Mouse (Mus musculus): ENCODE measurements around the gene Klc1. TPM values are rescaled to one million over a fixed set of nuclear protein-coding genes. Genes with fewer than 3 reads are reported as not detected.
A peak's percentile ranks its signal among the peaks of the same experiment; 100 is the strongest.

Klc1 gene
- polyA plus RNA-seq, 1 experiment from 2014 or later: 137 TPM

- H3K27me3 ChIP-seq (ENCODE audit: poor library complexity, severe bottlenecking): no peaks in the 10 kb centered on the region
- H3K36me3 ChIP-seq (replicated peaks): no peaks in the 10 kb centered on the region
Measured at GRCm38 (mm10) chr12:111750739-111751138, 7.9 kb upstream of the Klc1 start.

DNA sequence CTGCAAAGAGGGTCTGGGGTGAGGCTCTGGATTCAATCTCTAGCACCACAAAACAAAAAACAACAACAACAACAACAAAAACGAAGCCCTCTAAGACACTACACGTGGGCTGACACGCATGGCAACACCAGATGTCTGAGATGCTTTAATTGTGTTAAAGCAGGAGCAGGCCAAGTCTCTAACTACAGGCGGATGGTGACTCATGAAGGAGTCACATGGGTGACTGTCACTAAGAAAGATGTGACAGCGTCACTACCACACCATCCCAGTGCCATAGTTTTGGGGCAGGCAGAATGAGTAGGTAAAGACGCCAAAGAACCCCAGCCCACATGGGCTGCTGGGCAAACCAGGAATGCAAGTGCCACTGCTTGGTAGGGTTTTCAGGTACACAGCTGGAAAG is 6.2 kb upstream of the Klc1 start:
- H3K9me3 ChIP-seq: no peaks in the 10 kb centered on the region
- no peaks in the 10 kb centered on the region for H3K27me3 ChIP-seq (ENCODE audit: poor library complexity, severe bottlenecking)
- WGBS: 92% methylated on average over 6 of the region's 6 CpGs
- no peak for DNase-seq (ENCODE audit: extremely low spot score, low spot score)
- peaks cover 4% of the 10 kb centered on the region for H3K4me1 ChIP-seq
- no peaks in the 10 kb centered on the region for H3K36me3 ChIP-seq (replicated peaks)
- no peak overlapping the region for H3K4me3 ChIP-seq
- no peak overlapping the region for H3K27ac ChIP-seq

More at GRCm38 (mm10) chr12:111750739-111751138, 7.9 kb upstream of the Klc1 start:
- 96% methylated on average over 3 of the region's 3 CpGs for WGBS
- Histone ChIP-seq H3K4me1 (peaks cover 6% of the 10 kb centered on the region), H3K27ac (no peak overlapping the region), H3K4me3 (no peak overlapping the region), H3K9me3 (no peaks in the 10 kb centered on the region)
- DNase-seq (ENCODE audit: extremely low spot score, low spot score): no peak

GRCm38 (mm10) chr12:111753347-111753746 is 5.3 kb upstream of the Klc1 start:
- peaks cover 13% of the 10 kb centered on the region for H3K4me1 ChIP-seq
- H3K36me3 ChIP-seq (replicated peaks): no peaks in the 10 kb centered on the region
- 69% methylated on average over 9 of the region's 9 CpGs for WGBS
- H3K27me3 ChIP-seq (ENCODE audit: poor library complexity, severe bottlenecking): no peaks in the 10 kb centered on the region
- no peak for DNase-seq (ENCODE audit: extremely low spot score, low spot score)
- no peak overlapping the region for H3K27ac ChIP-seq
- no peak overlapping the region for H3K4me3 ChIP-seq
- no peaks in the 10 kb centered on the region for H3K9me3 ChIP-seq

DNA sequence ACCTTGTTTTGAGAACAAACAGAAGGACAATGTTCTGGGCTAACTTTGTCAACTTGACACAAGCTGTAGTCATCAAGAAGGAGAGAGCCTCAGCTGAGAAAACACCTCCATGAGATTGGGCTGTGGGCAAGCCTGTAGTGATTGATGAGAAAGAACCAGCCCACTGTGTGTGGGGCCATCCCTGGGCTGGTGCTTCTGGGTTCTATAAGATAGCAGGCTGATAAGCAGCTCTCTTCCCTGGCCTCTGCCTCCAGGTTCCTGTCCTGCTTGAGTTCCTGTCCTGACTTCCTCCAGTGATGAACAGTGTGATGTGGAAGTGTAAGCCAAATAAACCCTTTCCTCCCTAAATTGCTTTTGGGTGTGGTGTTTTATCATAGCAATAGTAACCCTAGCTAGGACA is 3.9 kb upstream of the Klc1 start:
- peaks cover 27% of the 10 kb centered on the region for H3K4me1 ChIP-seq
- no peaks in the 10 kb centered on the region for H3K36me3 ChIP-seq (replicated peaks)
- no peak for DNase-seq (ENCODE audit: extremely low spot score, low spot score)
- no peak overlapping the region for H3K4me3 ChIP-seq
- H3K27ac ChIP-seq: no peak overlapping the region
- H3K27me3 ChIP-seq (ENCODE audit: poor library complexity, severe bottlenecking): no peaks in the 10 kb centered on the region
- H3K9me3 ChIP-seq: no peaks in the 10 kb centered on the region

GRCm38 (mm10) chr12:111755231-111755630 is 3.4 kb upstream of the Klc1 start:
- WGBS: 62% methylated on average over 2 of the region's 2 CpGs
- peaks cover 32% of the 10 kb centered on the region for H3K4me1 ChIP-seq
- no peak for DNase-seq (ENCODE audit: extremely low spot score, low spot score)
- no peaks in the 10 kb centered on the region for H3K36me3 ChIP-seq (replicated peaks)
- H3K27ac ChIP-seq: no peak overlapping the region
- H3K9me3 ChIP-seq: no peaks in the 10 kb centered on the region
- H3K27me3 ChIP-seq (ENCODE audit: poor library complexity, severe bottlenecking): no peaks in the 10 kb centered on the region
- H3K4me3 ChIP-seq: no peak overlapping the region

- no peaks in the 10 kb centered on the region for H3K9me3 ChIP-seq
- 73% methylated on average over 4 of the region's 4 CpGs for WGBS
- no peak overlapping the region for H3K4me3 ChIP-seq
- no peak overlapping the region for H3K27ac ChIP-seq
- H3K4me1 ChIP-seq: peaks cover 41% of the 10 kb centered on the region
- H3K36me3 ChIP-seq (replicated peaks): no peaks in the 10 kb centered on the region
- DNase-seq (ENCODE audit: extremely low spot score, low spot score): no peak
- H3K27me3 ChIP-seq (ENCODE audit: poor library complexity, severe bottlenecking): no peaks in the 10 kb centered on the region
Measured at GRCm38 (mm10) chr12:111756082-111756697, 2.5 kb upstream of the Klc1 start.

GRCm38 (mm10) chr12:111756698-111757082 is 2.0 kb upstream of the Klc1 start:
- H3K36me3 ChIP-seq (replicated peaks): no peaks in the 10 kb centered on the region; the same call in 1 of the 2 replicates
- 47% methylated on average over 5 of the region's 5 CpGs for WGBS
- no peak for DNase-seq (ENCODE audit: extremely low spot score, low spot score)
- H3K4me3 ChIP-seq: no peak overlapping the region
- H3K4me1 ChIP-seq: peaks cover 46% of the 10 kb centered on the region
- no peak overlapping the region for H3K27ac ChIP-seq
- H3K9me3 ChIP-seq: no peaks in the 10 kb centered on the region
- no peaks in the 10 kb centered on the region for H3K27me3 ChIP-seq (ENCODE audit: poor library complexity, severe bottlenecking)

- no peaks in the 10 kb centered on the region for H3K27me3 ChIP-seq (ENCODE audit: poor library complexity, severe bottlenecking)
- no peaks in the 10 kb centered on the region for H3K9me3 ChIP-seq
- WGBS: 58% methylated on average over 10 of the region's 10 CpGs
- peaks cover 52% of the 10 kb centered on the region for H3K4me1 ChIP-seq
- H3K36me3 ChIP-seq (replicated peaks): peaks cover 10% of the 10 kb centered on the region
- DNase-seq (ENCODE audit: extremely low spot score, low spot score): no peak
- H3K27ac ChIP-seq: peak overlapping the region; percentile 96
- H3K4me3 ChIP-seq: peak overlapping the region; percentile 96
Measured at GRCm38 (mm10) chr12:111757561-111758325, 906 bp upstream of the Klc1 start.

GRCm38 (mm10) chr12:111759176-111760061 is 770 bp downstream of the Klc1 start:
- Histone ChIP-seq H3K9me3 (no peaks in the 10 kb centered on the region), H3K36me3 (replicated peaks) (peaks cover 26% of the 10 kb centered on the region), H3K27ac (peak overlapping the region; percentile 96), H3K4me1 (peaks cover 56% of the 10 kb centered on the region), H3K4me3 (peak overlapping the region; percentile 96), H3K27me3 (ENCODE audit: poor library complexity, severe bottlenecking) (no peaks in the 10 kb centered on the region)
- whole genome bisulfite sequencing: 4% methylated on average over 35 of the region's 35 CpGs
- DNase-seq (ENCODE audit: extremely low spot score, low spot score): peak; percentile 57

DNA sequence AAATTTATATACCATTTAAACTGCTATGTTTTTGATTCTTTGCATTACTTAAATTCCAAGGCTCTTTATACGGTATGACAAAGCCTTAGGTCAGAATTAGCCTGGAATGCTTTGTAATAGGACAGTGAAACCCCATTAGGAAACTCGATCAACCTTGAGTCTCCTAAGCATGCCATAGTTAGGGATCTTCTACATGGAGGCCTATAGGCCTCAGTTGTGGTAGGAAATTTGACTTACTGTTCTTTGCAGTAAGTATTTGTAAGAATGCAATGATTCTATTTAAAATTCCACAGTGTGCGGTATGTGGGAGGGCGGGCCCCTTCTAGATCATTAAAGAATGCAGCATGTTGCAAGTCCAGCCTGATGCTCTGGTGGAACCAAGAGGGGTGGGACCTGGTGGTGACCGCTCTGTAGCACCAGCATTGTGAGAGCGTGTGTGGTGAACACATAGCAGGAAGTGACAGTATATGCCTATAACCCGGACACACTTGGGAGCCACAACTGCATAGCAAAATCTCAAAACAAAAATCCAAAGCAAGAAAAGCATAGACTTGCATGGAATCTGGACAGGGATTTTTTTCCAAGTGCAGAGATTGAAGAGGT is 1.8 kb downstream of the Klc1 start:
- peaks cover 26% of the 10 kb centered on the region for H3K36me3 ChIP-seq (replicated peaks)
- no peaks in the 10 kb centered on the region for H3K27me3 ChIP-seq (ENCODE audit: poor library complexity, severe bottlenecking)
- DNase-seq (ENCODE audit: extremely low spot score, low spot score): no peak
- H3K27ac ChIP-seq: peak overlapping the region; percentile 96; the same call in 1 of the 2 replicates
- WGBS: 84% methylated on average over 7 of the region's 7 CpGs
- peaks cover 64% of the 10 kb centered on the region for H3K4me1 ChIP-seq
- peak overlapping the region; percentile 96 for H3K4me3 ChIP-seq
- no peaks in the 10 kb centered on the region for H3K9me3 ChIP-seq

GRCm38 (mm10) chr12:111762620-111763280 is 4.1 kb downstream of the Klc1 start:
- no peaks in the 10 kb centered on the region for H3K9me3 ChIP-seq
- 97% methylated on average over 13 of the region's 13 CpGs for WGBS
- no peaks in the 10 kb centered on the region for H3K27me3 ChIP-seq (ENCODE audit: poor library complexity, severe bottlenecking)
- peaks cover 35% of the 10 kb centered on the region for H3K36me3 ChIP-seq (replicated peaks)
- no peak for DNase-seq (ENCODE audit: extremely low spot score, low spot score)
- H3K27ac ChIP-seq: no peak overlapping the region
- H3K4me1 ChIP-seq: peaks cover 79% of the 10 kb centered on the region
- no peak overlapping the region for H3K4me3 ChIP-seq

Measured in forebrain, embryonic 10.5 days (tissue).